Mouse (Mus musculus) hindbrain, embryonic 10.5 days (tissue): ENCODE measurements at regions not wholly inside any gene's neighbourhood (a gene's known extent, or its start where the extent isn't known, plus 50 kb on each side); places are given as distances from the start of the nearest gene placed in this dataset.
A peak's percentile ranks its signal among the peaks of the same experiment; 100 is the strongest.
"Not testable (repeated sequence)": the region's sequence is repeated elsewhere in the genome, so short reads cannot be mapped to it uniquely, and the experiment has no call there.

ENCODE experiments used
- DNase-seq: peaks from one replicate; pipeline ENCODE4 v3.0.0-alpha.2; 2017; ENCODE audit warnings: low spot score
- H3K27ac ChIP-seq: fragments of 300-500 bp; sonication (generic); 2 replicates; pipeline ENCODE4 v1.5.1; 2016; ENCODE audit warnings: mild to moderate bottlenecking, moderate library complexity
- H3K27me3 ChIP-seq: fragments of 300-500 bp; sonication (generic); 2 replicates; pipeline ENCODE4 v1.6.1; 2016; ENCODE audit warnings: mild to moderate bottlenecking; ENCODE audit not compliant: poor library complexity, insufficient read depth, severe bottlenecking
- H3K36me3 ChIP-seq: fragments of 300-500 bp; sonication (generic); 2 replicates; pipeline ENCODE4 v1.6.1; 2016; ENCODE audit warnings: mild to moderate bottlenecking, moderate library complexity
- H3K4me1 ChIP-seq: fragments of 300-500 bp; sonication (generic); replicated peaks from 2 replicates; pipeline ENCODE4 v1.6.1; 2016; ENCODE audit warnings: mild to moderate bottlenecking
- H3K4me3 ChIP-seq: fragments of 300-500 bp; sonication (generic); 2 replicates; pipeline ENCODE4 v1.5.1; 2016; ENCODE audit warnings: mild to moderate bottlenecking, moderate library complexity
- H3K9me3 ChIP-seq: fragments of 300-500 bp; sonication (generic); 2 replicates; pipeline ENCODE4 v1.6.1; 2016; ENCODE audit warnings: mild to moderate bottlenecking, moderate library complexity
- WGBS: fragments of 180-500 bp; shearing (Covaris S2); methylation state at CpG from one replicate; pipeline ENCODE4 v1.1.7; 2016; 5-methylcytosine and 5-hydroxymethylcytosine counted together

DNA sequence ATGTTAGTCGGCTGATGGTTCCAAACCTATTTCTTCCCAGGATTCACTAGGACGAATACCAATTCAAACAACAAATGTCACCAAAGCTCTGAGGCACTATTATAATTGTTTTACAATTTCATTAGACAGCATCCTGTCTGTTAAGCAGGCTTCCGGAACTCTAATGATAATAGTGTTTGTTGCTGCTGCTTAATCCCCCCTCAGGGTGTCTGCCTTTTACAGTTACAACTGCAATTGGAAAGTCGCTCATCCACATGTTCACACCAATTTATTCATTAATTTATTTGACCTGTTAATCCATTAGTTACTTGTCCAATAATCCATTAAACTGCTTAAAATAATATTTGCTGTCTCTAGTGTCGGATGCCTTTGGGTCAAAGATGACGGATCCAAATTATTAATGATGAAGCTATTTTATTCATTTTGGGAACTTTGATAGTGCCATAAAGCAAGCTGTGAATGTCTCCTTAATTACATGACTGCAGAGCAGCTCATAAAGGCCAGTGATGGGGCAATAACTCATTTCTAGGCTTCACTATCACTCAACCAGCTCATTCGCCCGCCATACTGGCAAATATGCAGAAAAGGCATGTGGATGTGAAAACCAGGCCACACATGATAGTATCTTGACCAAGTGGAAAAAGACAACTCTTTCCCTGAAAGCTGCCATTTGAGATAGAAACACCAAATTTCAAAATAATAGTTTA, 226.6 kb upstream of the Rarb start:
- no peak for DNase-seq
- no peak overlapping the region for H3K4me3 ChIP-seq
- no peaks in the 10 kb centered on the region for H3K27me3 ChIP-seq
- H3K4me1 ChIP-seq = no peaks in the 10 kb centered on the region
- 90% methylated on average over 8 of the region's 8 CpGs for WGBS
- H3K36me3 ChIP-seq = no peaks in the 10 kb centered on the region
- H3K9me3 ChIP-seq = no peaks in the 10 kb centered on the region
- H3K27ac ChIP-seq = no peak overlapping the region

DNA sequence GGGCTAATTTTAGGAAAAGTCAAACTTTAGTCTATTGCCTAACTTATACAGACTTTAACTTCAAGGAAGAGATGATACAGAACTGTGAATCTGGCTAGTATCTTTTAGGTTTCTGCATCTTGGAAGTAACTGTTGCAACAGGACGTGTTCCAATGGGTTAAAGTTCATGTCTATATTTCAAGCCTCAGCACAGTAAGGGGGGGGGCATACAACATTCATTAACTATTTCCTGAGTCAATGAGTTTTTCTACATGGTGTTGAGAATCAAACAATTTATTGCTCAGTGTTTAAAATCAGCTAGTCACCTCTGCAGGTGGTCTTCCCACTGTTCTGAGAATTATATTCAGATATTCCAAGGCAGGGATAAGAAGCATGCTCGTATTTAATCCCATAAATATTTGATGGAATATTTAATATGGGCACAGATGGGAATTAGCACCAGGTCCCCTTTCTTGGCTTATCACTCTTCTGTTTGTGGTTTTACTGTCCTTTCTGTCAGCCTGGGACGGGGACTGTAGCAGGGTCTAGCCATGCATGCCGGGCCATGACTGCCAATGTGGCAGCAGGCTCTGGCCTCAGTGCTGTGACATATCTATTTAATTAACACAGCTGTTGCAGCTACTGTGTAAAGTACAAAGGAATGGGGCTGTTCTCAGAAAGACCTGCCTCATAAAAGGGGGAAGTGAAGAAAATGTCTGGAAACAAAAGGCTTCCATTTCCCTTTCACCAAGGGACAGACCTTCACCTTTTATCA, 201.8 kb upstream of the Rarb start:
- 43% methylated on average over 4 of the region's 4 CpGs for WGBS
- Histone ChIP-seq H3K27me3 (no peaks in the 10 kb centered on the region), H3K9me3 (no peaks in the 10 kb centered on the region), H3K27ac (no peak overlapping the region), H3K4me1 (peaks cover 22% of the 10 kb centered on the region), H3K4me3 (no peak overlapping the region), H3K36me3 (no peaks in the 10 kb centered on the region)
- no peak for DNase-seq

DNA sequence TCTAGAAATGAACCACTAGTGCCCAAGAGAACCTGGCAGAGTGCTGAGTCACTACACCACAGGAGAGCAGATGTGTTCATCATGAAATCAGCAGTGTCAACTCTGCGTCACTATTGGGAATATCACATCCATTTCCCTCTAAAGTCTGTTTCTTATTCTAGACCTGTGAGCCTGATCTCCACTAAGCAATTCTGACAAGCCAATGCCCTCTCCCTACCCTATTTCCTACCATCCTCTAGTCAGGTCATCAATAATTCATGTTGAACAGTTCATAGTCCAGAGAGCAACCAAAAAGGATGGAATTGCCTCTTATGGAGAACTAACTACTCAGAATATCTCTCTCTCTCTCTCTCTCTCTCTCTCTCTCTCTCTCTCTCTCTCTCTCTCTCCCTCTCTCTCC, 194.0 kb upstream of the Rarb start:
- Histone ChIP-seq H3K4me1 (no peaks in the 10 kb centered on the region), H3K36me3 (no peaks in the 10 kb centered on the region), H3K9me3 (no peaks in the 10 kb centered on the region), H3K27ac (no peak overlapping the region), H3K4me3 (no peak overlapping the region), H3K27me3 (no peaks in the 10 kb centered on the region)
- WGBS = 89% methylated on average over 1 of the region's 1 CpGs
- no peak for DNase-seq

DNA sequence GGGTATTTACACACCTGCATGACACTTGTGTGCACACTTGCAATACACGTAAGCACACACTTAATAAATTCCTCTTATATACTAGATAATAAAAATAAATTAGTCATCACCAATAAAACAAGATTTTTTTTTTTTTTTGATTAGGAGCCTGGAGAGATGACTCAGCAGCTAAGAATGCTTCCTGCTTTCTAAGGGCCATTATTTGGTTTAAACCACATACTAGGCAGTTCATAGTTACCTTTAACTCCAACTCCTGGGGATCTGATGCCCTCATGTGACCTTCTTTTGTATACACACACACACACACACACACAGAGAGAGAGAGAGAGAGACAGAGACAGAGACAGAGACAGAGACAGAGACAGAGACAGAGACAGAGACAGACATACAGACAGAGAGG, 193.2 kb upstream of the Rarb start:
- H3K4me3 ChIP-seq = no peak overlapping the region

DNA sequence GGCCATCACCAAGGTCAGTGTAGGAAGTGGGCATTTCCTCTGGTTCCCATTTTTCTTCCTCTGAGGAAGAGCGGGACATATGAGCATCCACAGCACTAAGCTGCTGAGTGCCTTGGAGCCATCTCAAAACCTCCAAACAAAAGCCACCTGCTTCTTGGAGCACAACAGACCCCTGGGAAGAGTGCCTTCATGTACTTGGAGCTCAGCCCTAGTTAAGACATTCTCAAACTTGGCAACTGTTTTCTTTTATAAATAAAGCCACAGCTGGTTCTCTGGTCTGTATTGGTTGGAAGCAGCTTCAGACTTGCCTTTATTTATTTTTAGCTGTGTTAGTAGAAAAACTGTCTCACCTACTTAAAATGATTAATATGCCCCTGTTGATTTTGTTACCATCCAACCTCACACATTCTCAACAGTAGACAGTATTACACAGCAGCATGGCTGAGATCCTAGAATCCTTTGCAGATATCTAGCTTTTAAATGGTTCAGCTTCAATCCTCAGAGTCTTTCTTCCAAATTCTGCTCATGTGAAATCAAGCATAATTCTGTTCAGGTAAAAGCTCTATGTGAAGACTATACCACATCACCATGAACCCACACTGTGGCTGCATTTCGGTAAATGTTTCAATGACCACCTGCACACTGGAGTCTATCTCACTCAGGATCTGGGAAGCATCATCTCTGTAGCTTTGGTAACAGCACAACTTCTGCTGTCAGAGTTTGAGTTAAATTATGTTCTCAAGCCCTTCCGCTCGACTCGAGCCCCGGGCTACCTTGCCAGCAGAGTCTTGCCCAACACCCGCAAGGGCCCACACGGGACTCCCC, 186.4 kb upstream of the Rarb start:
- WGBS = 93% methylated on average over 8 of the region's 8 CpGs
- Histone ChIP-seq H3K36me3 (no peaks in the 10 kb centered on the region), H3K27ac (no peak overlapping the region), H3K4me1 (no peaks in the 10 kb centered on the region), H3K9me3 (no peaks in the 10 kb centered on the region), H3K27me3 (no peaks in the 10 kb centered on the region), H3K4me3 (no peak overlapping the region)
- no peak for DNase-seq

More for the DNA sequence above, 193.2 kb upstream of the Rarb start:
- Histone ChIP-seq H3K27me3 (no peaks in the 10 kb centered on the region), H3K36me3 (no peaks in the 10 kb centered on the region), H3K9me3 (no peaks in the 10 kb centered on the region), H3K27ac (no peak overlapping the region), H3K4me1 (no peaks in the 10 kb centered on the region)
- WGBS = 93% methylated on average over 1 of the region's 1 CpGs
- no peak for DNase-seq

DNA sequence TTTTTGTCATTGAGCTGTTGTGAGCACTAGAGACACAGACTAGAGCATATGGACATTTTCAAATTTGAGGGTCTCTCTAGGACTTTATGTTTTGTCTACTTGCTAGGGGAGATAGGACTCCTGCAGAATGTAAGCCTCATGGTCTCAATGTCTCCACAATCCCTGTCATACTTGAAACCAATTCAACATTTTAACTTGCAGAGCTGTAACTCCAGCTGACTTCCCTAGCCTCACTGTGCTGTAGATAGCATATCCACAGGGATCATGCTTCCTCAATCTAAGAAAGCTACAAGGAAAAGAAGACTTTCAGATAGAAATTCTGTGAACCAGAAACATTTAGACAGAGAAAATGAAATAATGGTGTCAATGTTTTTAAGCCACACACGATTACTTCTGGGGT, 185.8 kb upstream of the Rarb start:
- no peaks in the 10 kb centered on the region for H3K9me3 ChIP-seq
- no peak overlapping the region for H3K27ac ChIP-seq
- H3K4me3 ChIP-seq = no peak overlapping the region
- H3K27me3 ChIP-seq = no peaks in the 10 kb centered on the region
- no peak for DNase-seq
- no peaks in the 10 kb centered on the region for H3K36me3 ChIP-seq
- WGBS = 89% methylated on average over 1 of the region's 1 CpGs
- H3K4me1 ChIP-seq = no peaks in the 10 kb centered on the region

DNA sequence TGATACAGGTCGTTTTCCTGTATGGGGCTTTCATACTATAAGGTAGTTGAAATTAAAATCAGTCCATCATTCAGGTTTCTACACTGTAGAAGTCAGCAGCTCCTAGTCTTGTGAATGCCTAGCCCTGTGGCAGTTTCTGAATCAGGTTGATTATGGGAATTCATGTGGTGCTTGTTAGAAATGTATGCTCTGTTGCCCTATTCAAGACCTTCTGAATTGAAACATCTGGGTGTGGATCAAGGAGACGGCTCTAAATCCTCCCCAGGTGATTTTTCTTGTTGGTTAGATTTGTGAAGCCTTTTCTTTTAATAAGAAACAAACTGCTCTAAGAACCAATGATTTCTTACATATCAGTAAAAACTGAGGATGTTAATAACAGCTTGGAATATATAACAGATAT, 177.8 kb upstream of the Rarb start:
- Histone ChIP-seq H3K36me3 (no peaks in the 10 kb centered on the region), H3K4me1 (no peaks in the 10 kb centered on the region), H3K9me3 (no peaks in the 10 kb centered on the region), H3K27ac (no peak overlapping the region), H3K27me3 (no peaks in the 10 kb centered on the region), H3K4me3 (no peak overlapping the region)
- WGBS = 75% methylated on average over 2 of the region's 2 CpGs
- no peak for DNase-seq

DNA sequence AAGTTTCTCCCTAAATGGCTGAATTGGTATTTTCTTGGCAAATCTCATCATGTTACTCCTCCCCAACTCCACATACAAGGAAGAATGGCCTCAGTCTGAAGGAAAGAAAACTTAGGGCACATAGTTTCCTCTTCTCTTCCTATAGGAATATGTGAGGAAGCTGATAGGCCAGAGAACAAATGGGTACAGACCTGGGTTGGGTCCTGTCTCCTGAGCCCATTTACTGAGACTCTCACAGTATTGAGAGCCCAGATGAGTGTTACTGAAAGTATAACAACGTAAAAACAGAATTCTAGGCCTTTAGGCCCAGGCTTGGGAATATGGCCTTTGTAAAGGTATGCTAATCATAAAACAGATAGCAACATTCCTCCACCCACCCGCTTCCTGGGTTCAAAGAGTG, 152.0 kb upstream of the Rarb start:
- H3K27ac ChIP-seq, H3K36me3 ChIP-seq, H3K9me3 ChIP-seq, H3K27me3 ChIP-seq, DNase-seq, H3K4me1 ChIP-seq, H3K4me3 ChIP-seq: not testable (repeated sequence)
- 70% methylated on average over 2 of the region's 2 CpGs for WGBS

DNA sequence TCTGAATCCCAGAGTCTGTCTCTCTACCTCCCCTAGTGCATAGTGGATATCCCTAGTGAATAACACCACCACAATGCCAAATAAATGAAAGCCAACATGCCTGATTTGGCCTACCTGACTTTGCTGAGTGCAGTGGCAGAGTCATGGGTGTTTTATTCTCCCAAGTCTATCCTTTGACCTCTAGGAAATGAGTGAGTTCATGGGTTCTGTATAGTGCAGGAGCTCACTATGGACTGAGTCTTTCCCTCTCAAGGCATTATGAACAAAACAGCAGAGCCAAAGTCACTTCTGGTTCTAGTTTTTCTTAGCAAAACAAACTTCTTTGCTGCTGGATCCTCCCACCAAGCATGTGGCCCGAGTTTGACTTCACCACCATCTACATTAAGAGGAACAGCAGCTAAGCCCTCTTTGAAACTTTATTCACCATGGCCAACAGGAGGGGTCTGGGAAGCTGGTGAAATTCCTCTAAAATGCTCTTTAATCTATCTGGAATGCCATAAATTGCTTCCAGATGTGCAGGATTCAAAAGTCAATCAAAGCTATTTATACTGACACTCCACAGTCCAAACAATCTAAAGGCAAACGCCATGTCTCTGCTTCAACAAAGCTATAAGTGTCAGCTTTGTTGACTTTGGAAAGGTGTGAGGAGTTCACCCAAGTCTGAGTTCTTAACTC, 145.9 kb upstream of the Rarb start:
- Histone ChIP-seq H3K36me3 (no peaks in the 10 kb centered on the region), H3K9me3 (no peaks in the 10 kb centered on the region), H3K4me3 (no peak overlapping the region), H3K27me3 (no peaks in the 10 kb centered on the region), H3K4me1 (no peaks in the 10 kb centered on the region), H3K27ac (no peak overlapping the region)
- WGBS = 59% methylated on average over 2 of the region's 2 CpGs
- peak; percentile 10 for DNase-seq

DNA sequence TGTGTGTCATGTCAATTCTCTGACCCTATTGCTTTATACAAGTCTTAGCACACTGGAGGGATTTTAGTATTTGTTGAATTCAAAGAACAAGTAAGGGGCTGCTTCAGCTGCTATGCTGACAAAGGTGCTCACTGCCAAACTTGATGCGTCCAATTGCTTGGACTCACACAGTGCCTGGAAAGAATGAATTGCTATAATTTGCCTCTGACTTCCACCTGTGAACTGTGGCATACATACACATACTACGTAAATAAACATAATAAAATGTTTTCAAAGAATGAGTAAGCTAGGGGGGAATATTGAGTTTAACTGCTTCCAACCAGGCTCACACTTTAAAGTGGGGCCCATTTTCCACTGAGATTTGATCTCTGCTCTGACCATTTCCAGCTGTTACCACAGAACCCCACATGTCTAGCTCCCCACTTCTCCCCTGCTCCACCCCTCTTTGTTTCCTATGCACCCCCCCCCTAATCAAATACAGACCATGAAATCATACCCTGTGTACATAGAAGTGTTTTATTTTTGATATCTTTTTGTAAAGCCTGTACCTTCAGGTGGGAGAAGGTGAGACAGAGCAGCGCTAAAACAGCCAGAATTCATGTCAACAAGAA, 143.4 kb upstream of the Rarb start:
- no peak overlapping the region for H3K27ac ChIP-seq
- H3K9me3 ChIP-seq = no peaks in the 10 kb centered on the region
- no peaks in the 10 kb centered on the region for H3K27me3 ChIP-seq
- H3K4me3 ChIP-seq = no peak overlapping the region
- no peaks in the 10 kb centered on the region for H3K36me3 ChIP-seq
- no peaks in the 10 kb centered on the region for H3K4me1 ChIP-seq
- DNase-seq = no peak
- WGBS = 74% methylated on average over 3 of the region's 3 CpGs

DNA sequence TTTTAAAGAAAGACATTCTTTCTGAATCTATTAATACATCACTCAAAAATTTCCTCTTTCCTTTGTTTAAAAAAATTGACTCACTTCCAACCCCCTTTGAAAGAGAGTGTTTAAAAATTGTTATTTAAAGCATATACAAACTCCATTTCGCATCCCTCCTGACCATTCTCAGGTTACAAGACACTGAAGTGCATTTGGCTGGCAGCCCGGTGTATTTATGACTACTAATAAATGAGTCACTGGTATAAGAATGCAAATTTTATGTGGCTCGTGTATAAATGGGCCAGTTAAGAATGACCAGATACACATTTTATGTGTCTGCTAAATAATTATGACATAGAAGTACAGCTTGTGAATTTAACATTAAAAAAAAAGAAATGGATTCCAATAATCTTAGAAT, 138.8 kb upstream of the Rarb start:
- H3K9me3 ChIP-seq = no peaks in the 10 kb centered on the region
- no peaks in the 10 kb centered on the region for H3K4me1 ChIP-seq
- H3K27me3 ChIP-seq = no peaks in the 10 kb centered on the region
- no peak overlapping the region for H3K27ac ChIP-seq
- no peak for DNase-seq
- no peak overlapping the region for H3K4me3 ChIP-seq
- no peaks in the 10 kb centered on the region for H3K36me3 ChIP-seq
- WGBS = 73% methylated on average over 3 of the region's 3 CpGs
